Mouse (Mus musculus) hindbrain, embryonic 12.5 days (tissue): Measurements from ENCODE around the gene Zfp62. TPM values are rescaled to one million over a fixed set of nuclear protein-coding genes. Genes with fewer than 3 reads are reported as not detected.

ENCODE experiments used
- ATAC-seq: fragments of 200-750 bp; cut with Nextera tagmentation; 2 replicates; pipeline ENCODE4 v1.8.0; 2017; ENCODE audit warnings: moderate TSS enrichment; ENCODE audit not compliant: low FRiP score
- H3K27ac ChIP-seq: fragments of 300-500 bp; sonication (generic); 2 replicates; pipeline ENCODE4 v1.5.1; 2016; ENCODE audit warnings: mild to moderate bottlenecking
- H3K27me3 ChIP-seq: fragments of 300-500 bp; sonication (generic); 2 replicates; pipeline ENCODE4 v1.6.1; 2016; ENCODE audit warnings: mild to moderate bottlenecking
- H3K36me3 ChIP-seq: fragments of 300-500 bp; sonication (generic); 2 replicates; pipeline ENCODE4 v1.6.1; 2016; ENCODE audit warnings: mild to moderate bottlenecking
- H3K4me1 ChIP-seq: fragments of 300-500 bp; sonication (generic); 2 replicates; pipeline ENCODE4 v1.6.1; 2016
- H3K4me2 ChIP-seq: fragments of 300-500 bp; sonication (generic); replicated peaks from 2 replicates; pipeline ENCODE4 v1.6.1; 2016; ENCODE audit warnings: mild to moderate bottlenecking
- H3K4me3 ChIP-seq: fragments of 300-500 bp; sonication (generic); 2 replicates; pipeline ENCODE4 v1.5.1; 2016; ENCODE audit warnings: mild to moderate bottlenecking
- H3K9ac ChIP-seq: fragments of 300-500 bp; sonication (generic); 2 replicates; pipeline ENCODE4 v1.6.1; 2016; ENCODE audit warnings: mild to moderate bottlenecking, moderate library complexity
- H3K9me3 ChIP-seq: fragments of 300-500 bp; sonication (generic); replicated peaks from 2 replicates; pipeline ENCODE4 v1.6.1; 2016; ENCODE audit warnings: mild to moderate bottlenecking
- WGBS: fragments of 180-500 bp; shearing (Covaris S2); methylation state at CpG from one replicate; pipeline ENCODE4 v1.1.7; 2016; 5-methylcytosine and 5-hydroxymethylcytosine counted together
- polyA plus RNA-seq: library from polyadenylated mRNA; unstranded; fragments of >200 nt; fragmentation: Nextera tagmentation; extraction: Ambion mirVana; gene quantifications from 2 replicates; pipeline ENCODE4 v1.2.1, GENCODE M21; 2016

Zfp62 gene
- polyA plus RNA-seq, 1 experiment from 2014 or later, result 55.3 TPM

- Histone ChIP-seq H3K4me3 (no peak overlapping the region), H3K27me3 (no peaks in the 10 kb centered on the region), H3K9me3 (no peaks in the 10 kb centered on the region), H3K9ac (no peak overlapping the region), H3K4me1 (peaks cover 21% of the 10 kb centered on the region), H3K36me3 (peaks cover 16% of the 10 kb centered on the region), H3K4me2 (no peak overlapping the region), H3K27ac (no peak overlapping the region)
- WGBS, result 90% methylated on average over 6 of the region's 6 CpGs
- ATAC-seq, result no peak
Observed at GRCm38 (mm10) chr11:49253035-49253434, 49.9 kb downstream of the Zfp62 start.

- Histone ChIP-seq H3K36me3 (peaks cover 36% of the 10 kb centered on the region), H3K27me3 (no peaks in the 10 kb centered on the region), H3K27ac (no peak overlapping the region), H3K4me2 (no peak overlapping the region), H3K9me3 (no peaks in the 10 kb centered on the region), H3K9ac (no peak overlapping the region), H3K4me1 (no peaks in the 10 kb centered on the region), H3K4me3 (no peak overlapping the region)
- 87% methylated on average over 2 of the region's 2 CpGs for whole genome bisulfite sequencing
- ATAC-seq, result no peak
Observed at GRCm38 (mm10) chr11:49259296-49259695, 56.2 kb downstream of the Zfp62 start.

DNA sequence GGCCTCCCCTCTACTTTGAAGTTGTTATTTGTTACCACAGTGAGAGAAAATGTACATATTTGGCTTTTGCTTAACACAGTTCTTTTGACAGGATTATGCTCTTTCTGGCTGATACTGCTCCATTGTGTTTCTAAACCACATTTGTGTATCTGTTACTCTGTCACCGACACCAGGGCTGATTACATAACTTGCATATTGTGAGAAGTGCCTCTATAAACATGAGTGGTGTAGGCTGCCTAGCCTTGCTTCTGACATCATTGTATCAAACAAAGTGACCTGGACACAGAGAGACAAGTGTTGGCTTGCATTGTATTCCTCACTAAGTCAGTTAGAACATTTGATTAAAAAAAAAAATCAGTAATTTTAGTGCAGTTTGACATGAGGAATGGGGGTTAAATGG lies 56.7 kb downstream of the Zfp62 start:
- no peak overlapping the region for H3K4me2 ChIP-seq
- no peak overlapping the region for H3K9ac ChIP-seq
- H3K36me3 ChIP-seq, result peaks cover 33% of the 10 kb centered on the region
- no peaks in the 10 kb centered on the region for H3K27me3 ChIP-seq
- no peaks in the 10 kb centered on the region for H3K4me1 ChIP-seq
- no peak overlapping the region for H3K27ac ChIP-seq
- H3K9me3 ChIP-seq, result no peaks in the 10 kb centered on the region
- no peak for ATAC-seq
- 66% methylated on average over 1 of the region's 1 CpGs for WGBS
- no peak overlapping the region for H3K4me3 ChIP-seq

GRCm38 (mm10) chr11:49260598-49261312 lies 57.7 kb downstream of the Zfp62 start:
- Histone ChIP-seq H3K27ac (no peak overlapping the region), H3K36me3 (peaks cover 28% of the 10 kb centered on the region), H3K9ac (no peak overlapping the region), H3K9me3 (no peaks in the 10 kb centered on the region), H3K4me2 (no peak overlapping the region), H3K4me1 (no peaks in the 10 kb centered on the region), H3K4me3 (no peak overlapping the region), H3K27me3 (no peaks in the 10 kb centered on the region)
- no peak for ATAC-seq
- WGBS, result 96% methylated on average over 19 of the region's 21 CpGs

DNA sequence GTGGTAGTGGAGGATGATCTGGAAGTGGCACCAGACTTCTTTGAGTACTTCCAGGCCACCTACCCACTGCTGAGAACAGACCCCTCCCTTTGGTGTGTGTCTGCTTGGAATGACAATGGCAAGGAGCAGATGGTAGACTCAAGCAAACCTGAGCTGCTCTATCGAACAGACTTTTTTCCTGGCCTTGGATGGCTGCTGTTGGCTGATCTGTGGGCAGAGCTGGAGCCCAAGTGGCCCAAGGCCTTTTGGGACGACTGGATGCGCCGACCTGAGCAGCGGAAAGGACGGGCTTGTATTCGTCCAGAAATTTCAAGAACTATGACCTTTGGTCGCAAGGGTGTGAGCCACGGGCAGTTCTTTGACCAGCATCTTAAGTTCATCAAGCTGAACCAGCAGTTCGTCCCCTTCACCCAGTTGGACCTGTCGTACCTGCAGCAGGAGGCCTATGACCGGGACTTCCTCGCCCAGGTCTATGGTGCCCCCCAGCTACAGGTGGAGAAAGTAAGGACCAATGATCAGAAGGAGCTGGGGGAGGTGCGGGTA lies 58.3 kb downstream of the Zfp62 start:
- H3K27ac ChIP-seq, result no peak overlapping the region
- no peaks in the 10 kb centered on the region for H3K27me3 ChIP-seq
- H3K9ac ChIP-seq, result no peak overlapping the region
- H3K36me3 ChIP-seq, result peaks cover 28% of the 10 kb centered on the region
- 93% methylated on average over 14 of the region's 14 CpGs for WGBS
- no peaks in the 10 kb centered on the region for H3K4me1 ChIP-seq
- no peaks in the 10 kb centered on the region for H3K9me3 ChIP-seq
- no peak overlapping the region for H3K4me3 ChIP-seq
- ATAC-seq, result no peak
- H3K4me2 ChIP-seq, result no peak overlapping the region

DNA sequence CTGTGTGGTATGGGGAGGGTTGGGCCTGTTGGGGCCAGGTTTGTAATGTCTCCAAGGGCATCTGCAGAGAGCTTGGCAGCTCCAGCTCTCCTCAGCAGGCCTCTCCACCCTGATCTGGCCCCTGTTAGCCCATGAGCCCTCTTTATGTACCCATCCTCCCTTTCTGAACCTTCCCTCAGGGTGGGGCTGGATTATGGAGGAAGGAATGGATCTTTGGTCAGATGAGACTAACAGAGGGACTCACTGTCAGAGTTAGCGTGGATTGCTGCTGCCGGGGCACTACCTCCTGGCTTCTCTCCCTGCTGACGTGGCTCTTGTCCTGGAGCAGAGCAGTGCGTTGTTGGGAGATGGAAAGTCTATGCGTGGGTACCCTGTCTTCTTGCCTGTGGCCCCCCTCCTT lies 59.2 kb downstream of the Zfp62 start:
- no peak for ATAC-seq
- Histone ChIP-seq H3K9ac (no peak overlapping the region), H3K9me3 (no peaks in the 10 kb centered on the region), H3K27me3 (no peaks in the 10 kb centered on the region), H3K36me3 (peaks cover 28% of the 10 kb centered on the region), H3K27ac (no peak overlapping the region), H3K4me3 (no peak overlapping the region), H3K4me1 (no peaks in the 10 kb centered on the region), H3K4me2 (no peak overlapping the region)
- 92% methylated on average over 5 of the region's 5 CpGs for WGBS

DNA sequence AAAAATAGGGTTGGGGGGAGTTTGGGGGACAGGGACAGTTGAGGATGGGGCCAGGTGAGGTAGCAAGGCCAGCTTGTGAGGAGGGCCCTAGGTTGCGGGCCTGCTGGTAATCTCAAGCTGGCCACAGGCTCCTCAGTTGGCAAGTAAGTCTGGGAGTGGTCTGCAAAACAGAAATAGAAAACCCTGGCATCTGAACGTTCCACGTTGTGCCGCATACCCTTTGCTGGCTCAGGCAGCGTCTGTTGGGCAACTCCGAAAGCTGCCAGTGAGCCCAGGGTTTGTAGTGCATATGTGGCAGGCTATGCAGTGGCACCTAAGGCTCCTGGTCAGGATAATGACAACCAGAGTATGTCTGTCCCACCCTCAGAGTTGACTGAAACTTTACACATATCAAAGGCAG lies 60.1 kb downstream of the Zfp62 start:
- no peak overlapping the region for H3K9ac ChIP-seq
- 98% methylated on average over 6 of the region's 6 CpGs for WGBS
- H3K4me2 ChIP-seq, result no peak overlapping the region
- H3K36me3 ChIP-seq, result peaks cover 28% of the 10 kb centered on the region
- no peak overlapping the region for H3K27ac ChIP-seq
- no peaks in the 10 kb centered on the region for H3K9me3 ChIP-seq
- ATAC-seq, result no peak
- H3K27me3 ChIP-seq, result no peaks in the 10 kb centered on the region
- H3K4me1 ChIP-seq, result no peaks in the 10 kb centered on the region
- no peak overlapping the region for H3K4me3 ChIP-seq

DNA sequence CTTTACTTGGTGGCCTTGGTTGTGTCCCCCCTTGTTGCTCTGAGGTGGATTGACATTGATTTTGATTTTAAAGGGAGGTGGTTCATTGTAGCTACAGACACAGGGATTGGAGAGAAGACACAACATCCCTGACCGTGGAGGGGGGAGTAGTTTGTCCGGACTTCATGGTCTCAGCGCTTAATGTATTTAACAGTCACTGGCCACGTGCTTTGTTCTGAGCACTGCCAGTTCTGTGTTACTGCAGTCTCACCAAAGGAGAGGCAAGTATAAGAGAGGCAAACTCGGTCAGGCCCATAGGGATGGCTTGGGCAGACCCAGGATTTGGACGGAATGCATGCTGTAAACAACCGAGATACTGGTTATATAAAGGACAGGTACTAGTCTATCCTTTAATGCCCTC lies 61.0 kb downstream of the Zfp62 start:
- Histone ChIP-seq H3K9me3 (no peaks in the 10 kb centered on the region), H3K4me1 (no peaks in the 10 kb centered on the region), H3K4me3 (no peak overlapping the region), H3K36me3 (peaks cover 28% of the 10 kb centered on the region), H3K9ac (no peak overlapping the region), H3K4me2 (no peak overlapping the region), H3K27me3 (no peaks in the 10 kb centered on the region), H3K27ac (no peak overlapping the region)
- 90% methylated on average over 7 of the region's 7 CpGs for WGBS
- ATAC-seq, result no peak

DNA sequence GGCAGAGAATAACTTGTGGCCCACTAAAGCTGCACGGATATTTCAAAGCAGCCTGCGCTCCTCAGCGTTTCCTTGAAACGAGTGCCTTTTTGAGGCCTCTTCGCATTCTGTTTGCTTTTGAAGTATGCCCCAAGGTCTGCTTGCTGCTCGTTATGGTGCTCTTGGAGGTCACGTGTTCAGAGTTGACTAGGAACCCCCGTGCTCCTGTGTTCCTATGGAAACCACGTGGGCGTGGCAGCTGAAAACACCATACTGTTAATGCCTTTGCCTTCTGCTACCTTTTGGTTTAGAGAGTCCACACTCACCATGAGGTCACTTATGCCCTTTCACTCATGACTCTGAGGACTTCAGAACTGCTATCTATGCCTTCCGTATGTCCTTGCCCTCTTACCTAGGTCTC lies 61.5 kb downstream of the Zfp62 start:
- Histone ChIP-seq H3K36me3 (peaks cover 28% of the 10 kb centered on the region), H3K27me3 (no peaks in the 10 kb centered on the region), H3K4me2 (no peak overlapping the region), H3K4me1 (no peaks in the 10 kb centered on the region), H3K9ac (no peak overlapping the region), H3K9me3 (no peaks in the 10 kb centered on the region), H3K27ac (no peak overlapping the region), H3K4me3 (no peak overlapping the region)
- no peak for ATAC-seq
- WGBS, result 82% methylated on average over 11 of the region's 11 CpGs

DNA sequence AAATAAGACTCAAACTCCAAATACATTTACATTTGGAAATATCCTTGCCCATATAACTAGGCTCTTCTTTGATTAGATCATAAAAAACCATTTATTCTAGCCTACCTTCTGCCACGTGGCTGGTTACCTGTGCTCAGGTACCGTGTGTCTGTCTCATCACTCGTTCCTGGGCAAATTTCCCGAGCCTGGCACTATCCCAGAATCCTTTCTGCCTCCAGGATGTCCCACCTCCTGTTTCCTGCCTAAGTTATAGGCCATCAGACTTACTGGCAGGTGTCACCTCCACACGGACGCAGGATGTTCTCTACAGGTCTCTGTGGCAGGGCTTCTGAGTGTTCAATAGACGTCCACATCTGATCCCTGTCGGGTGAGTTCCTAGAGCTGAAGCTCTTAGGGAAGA lies 62.0 kb downstream of the Zfp62 start:
- no peak overlapping the region for H3K9ac ChIP-seq
- 85% methylated on average over 8 of the region's 8 CpGs for WGBS
- peaks cover 28% of the 10 kb centered on the region for H3K36me3 ChIP-seq
- ATAC-seq, result no peak
- no peak overlapping the region for H3K4me2 ChIP-seq
- H3K27ac ChIP-seq, result no peak overlapping the region
- no peaks in the 10 kb centered on the region for H3K9me3 ChIP-seq
- H3K4me1 ChIP-seq, result no peaks in the 10 kb centered on the region
- no peaks in the 10 kb centered on the region for H3K27me3 ChIP-seq
- no peak overlapping the region for H3K4me3 ChIP-seq

GRCm38 (mm10) chr11:49266671-49267070 lies 63.6 kb downstream of the Zfp62 start:
- ATAC-seq, result no peak
- Histone ChIP-seq H3K27me3 (no peaks in the 10 kb centered on the region), H3K27ac (no peak overlapping the region), H3K36me3 (peaks cover 13% of the 10 kb centered on the region), H3K9ac (no peak overlapping the region), H3K9me3 (no peaks in the 10 kb centered on the region), H3K4me3 (no peak overlapping the region), H3K4me1 (no peaks in the 10 kb centered on the region), H3K4me2 (no peak overlapping the region)
- 89% methylated on average over 6 of the region's 6 CpGs for WGBS

- 88% methylated on average over 10 of the region's 10 CpGs for WGBS
- no peak overlapping the region for H3K9ac ChIP-seq
- no peaks in the 10 kb centered on the region for H3K27me3 ChIP-seq
- H3K27ac ChIP-seq, result no peak overlapping the region
- no peaks in the 10 kb centered on the region for H3K9me3 ChIP-seq
- H3K4me1 ChIP-seq, result no peaks in the 10 kb centered on the region
- H3K4me2 ChIP-seq, result no peak overlapping the region
- no peak for ATAC-seq
- H3K4me3 ChIP-seq, result no peak overlapping the region
- peaks cover 7% of the 10 kb centered on the region for H3K36me3 ChIP-seq
Observed at GRCm38 (mm10) chr11:49267316-49267715, 64.2 kb downstream of the Zfp62 start.

- Histone ChIP-seq H3K9me3 (no peaks in the 10 kb centered on the region), H3K27me3 (no peaks in the 10 kb centered on the region), H3K27ac (no peak overlapping the region), H3K4me2 (no peak overlapping the region), H3K9ac (no peak overlapping the region), H3K4me3 (no peak overlapping the region), H3K36me3 (peaks cover 5% of the 10 kb centered on the region; the same call in 1 of the 2 replicates), H3K4me1 (no peaks in the 10 kb centered on the region)
- no peak for ATAC-seq
- 86% methylated on average over 15 of the region's 15 CpGs for WGBS
Observed at GRCm38 (mm10) chr11:49267970-49268579, 65.0 kb downstream of the Zfp62 start.
